Mouse (Mus musculus) CH12.LX (cell line): ENCODE data around the gene Mrgprf. TPM values are rescaled to one million over a fixed set of nuclear protein-coding genes. Genes with fewer than 3 reads are reported as not detected.

Experiments used
- DNase-seq: peaks from one replicate; pipeline ENCODE4 v3.0.0-alpha.2; 2013; ENCODE audit errors: extremely low read depth
- H3K27ac ChIP-seq: 2 replicates; pipeline ENCODE4 v1.5.1; 2012; ENCODE audit warnings: low read depth, mild to moderate bottlenecking, control low read depth, moderate library complexity; ENCODE audit not compliant: insufficient read depth
- H3K27me3 ChIP-seq: replicated peaks from 2 replicates; pipeline ENCODE3; 2012; ENCODE audit warnings: inconsistent platforms
- H3K36me3 ChIP-seq, 2 experiments: replicated peaks in 1 of 2; 2 replicates each; pipeline versions ENCODE3 to v1.6.1; 2012; ENCODE audit warnings: inconsistent platforms in 1 of 2, low read length in 1 of 2, mild to moderate bottlenecking in 1 of 2, mixed read lengths in 1 of 2, moderate library complexity in 1 of 2; ENCODE audit not compliant: control insufficient read depth in 1 of 2, insufficient read depth in 1 of 2
- H3K4me1 ChIP-seq, 2 experiments: 2 replicates each; pipeline ENCODE4 v1.6.1; 2012; ENCODE audit warnings: inconsistent platforms in 1 of 2, moderate library complexity in 1 of 2; ENCODE audit not compliant: insufficient read depth in 2 of 2, control insufficient read depth in 1 of 2
- H3K4me2 ChIP-seq: 2 replicates; pipeline ENCODE4 v1.6.1; 2012; ENCODE audit warnings: low read depth, mild to moderate bottlenecking, control low read depth; ENCODE audit not compliant: poor library complexity, insufficient read depth, severe bottlenecking
- H3K4me3 ChIP-seq, 3 experiments: fragments of 150-350 bp in 1 of 3; sonication (generic) in 1 of 3; replicated peaks in 1 of 3; 2 replicates each; pipeline versions ENCODE3 to v1.5.1; 2011 to 2012; ENCODE audit warnings: low read depth in 2 of 3, low read length in 2 of 3, mild to moderate bottlenecking in 2 of 3, moderate library complexity in 2 of 3, control low read depth in 1 of 3, improper control_type of control experiment in 1 of 3, inconsistent platforms in 1 of 3, mixed read lengths in 1 of 3; ENCODE audit not compliant: poor library complexity in 1 of 3
- H3K79me2 ChIP-seq: replicated peaks from 2 replicates; pipeline ENCODE4 v1.6.1; 2012; ENCODE audit warnings: mild to moderate bottlenecking, moderate library complexity; ENCODE audit not compliant: control insufficient read depth, poor library complexity, insufficient read depth, severe bottlenecking; ENCODE audit errors: extremely low read depth
- H3K9ac ChIP-seq: 2 replicates; pipeline ENCODE4 v1.6.1; 2012; ENCODE audit warnings: low read depth, mild to moderate bottlenecking, control low read depth, moderate library complexity; ENCODE audit not compliant: insufficient read depth
- H3K9me3 ChIP-seq: replicated peaks from 2 replicates; pipeline ENCODE3; 2012; ENCODE audit warnings: low read length, inconsistent platforms, mixed read lengths
- CHD1 ChIP-seq: IDR thresholded peaks from 2 replicates; pipeline ENCODE4 v1.6.1; 2012; ENCODE audit warnings: low read depth, low read length, improper control_type of control experiment, inconsistent platforms
- CHD2 ChIP-seq: IDR thresholded peaks from 2 replicates; pipeline ENCODE4 v1.6.1; 2011; ENCODE audit warnings: low read length, improper control_type of control experiment
- CTCF ChIP-seq, 2 experiments: IDR thresholded peaks in 1 of 2; conservative IDR thresholded peaks in 1 of 2; 2 replicates each; pipeline ENCODE4 v1.5.1; 2011 to 2012; ENCODE audit warnings: low read depth in 2 of 2, low read length in 2 of 2, improper control_type of control experiment in 1 of 2, inconsistent platforms in 1 of 2, mild to moderate bottlenecking in 1 of 2, moderate library complexity in 1 of 2
- E2F4 ChIP-seq: IDR thresholded peaks from 2 replicates; pipeline ENCODE4 v1.6.1; 2011; ENCODE audit warnings: low read depth, low read length, improper control_type of control experiment; ENCODE audit not compliant: insufficient replicate concordance
- ELF1 ChIP-seq: IDR thresholded peaks from 2 replicates; pipeline ENCODE4 v1.6.1; 2014; ENCODE audit warnings: low read depth, mild to moderate bottlenecking, inconsistent platforms, low read length, improper control_type of control experiment
- ETS1 ChIP-seq: conservative IDR thresholded peaks from 2 replicates; pipeline ENCODE4 v1.6.1; 2012; ENCODE audit warnings: low read depth, mild to moderate bottlenecking, inconsistent platforms, low read length, improper control_type of control experiment, moderate library complexity
- IRF4 ChIP-seq: IDR thresholded peaks from 2 replicates; pipeline ENCODE4 v1.6.1; 2014; ENCODE audit warnings: low read depth, mild to moderate bottlenecking, inconsistent platforms, low read length, improper control_type of control experiment
- KAT2A ChIP-seq: IDR thresholded peaks from 2 replicates; pipeline ENCODE4 v1.6.1; 2012; ENCODE audit warnings: low read length, improper control_type of control experiment, inconsistent platforms; ENCODE audit not compliant: insufficient replicate concordance
- MAFK ChIP-seq: IDR thresholded peaks from 2 replicates; pipeline ENCODE4 v1.6.1; 2011; ENCODE audit warnings: low read length, improper control_type of control experiment; ENCODE audit not compliant: insufficient replicate concordance
- MAX ChIP-seq: IDR thresholded peaks from 2 replicates; pipeline ENCODE4 v1.6.1; 2011; ENCODE audit warnings: low read length, improper control_type of control experiment
- MAZ ChIP-seq: IDR thresholded peaks from 2 replicates; pipeline ENCODE4 v1.6.1; 2012; ENCODE audit warnings: low read depth, mild to moderate bottlenecking, inconsistent platforms, low read length, improper control_type of control experiment, moderate library complexity
- MEF2A ChIP-seq: IDR thresholded peaks from 2 replicates; pipeline ENCODE4 v1.6.1; 2014; ENCODE audit warnings: low read depth, mild to moderate bottlenecking, inconsistent platforms, low read length, improper control_type of control experiment, borderline replicate concordance
- MXI1 ChIP-seq: IDR thresholded peaks from 2 replicates; pipeline ENCODE4 v1.6.1; 2011; ENCODE audit warnings: mild to moderate bottlenecking, low read depth, low read length, improper control_type of control experiment
- NELFE ChIP-seq: IDR thresholded peaks from 2 replicates; pipeline ENCODE4 v1.6.1; 2011; ENCODE audit warnings: low read depth, low read length, improper control_type of control experiment
- NRF1 ChIP-seq: IDR thresholded peaks from 2 replicates; pipeline ENCODE4 v1.6.1; 2014; ENCODE audit warnings: low read depth, mild to moderate bottlenecking, inconsistent platforms, low read length, improper control_type of control experiment, moderate library complexity
- POLR2AphosphoS2 ChIP-seq: IDR thresholded peaks from 2 replicates; pipeline ENCODE4 v1.6.1; 2011; ENCODE audit warnings: low read depth, low read length, improper control_type of control experiment
- TBP ChIP-seq: conservative IDR thresholded peaks from 2 replicates; pipeline ENCODE4 v1.6.1; 2011; ENCODE audit warnings: low read depth, low read length, improper control_type of control experiment
- USF1 ChIP-seq: IDR thresholded peaks from 2 replicates; pipeline ENCODE4 v1.6.1; 2014; ENCODE audit warnings: low read depth, mild to moderate bottlenecking, inconsistent platforms, low read length, improper control_type of control experiment
- ZKSCAN1 ChIP-seq: IDR thresholded peaks from 2 replicates; pipeline ENCODE4 v1.6.1; 2012; ENCODE audit warnings: low read depth, inconsistent platforms, low read length, improper control_type of control experiment, borderline replicate concordance
- dilution Hi-C: fragments of 300-500 bp; cut with MboI; formaldehyde crosslinking; loops from 2 replicates; pipeline ENCODE4 v1.14.3; 2020; ENCODE audit warnings: low sequenced_read_pairs; ENCODE audit not compliant: extremely low pct_unique_long_range_greater_than_20kb, extremely low pct_ligation_motif_present
- in situ Hi-C: fragments of 300-500 bp; cut with MboI; formaldehyde crosslinking; loops from 3 replicates; pipeline ENCODE4 v1.14.3; 2019; ENCODE audit warnings: low sequenced_read_pairs, low pct_ligation_motif_present, low pct_unique_long_range_greater_than_20kb, mixed read lengths
- polyA plus RNA-seq: library from polyadenylated mRNA; unstranded; fragments of >175 nt; gene quantifications from 2 replicates; pipeline ENCODE4 v1.2.1, GENCODE M21; 2012; ENCODE audit warnings: low read depth; ENCODE audit not compliant: insufficient read length
- total RNA-seq, 2 experiments: library from RNA; depleted of rRNA; stranded (reverse); fragments of 300-350 nt in 1 of 2; fragments of >200 nt in 1 of 2; gene quantifications; 2 replicates each; pipeline ENCODE4 v1.2.3; 2012 to 2014

The Mrgprf gene
- total and polyA plus RNA-seq, 3 experiments: not detected

- TF ChIP-seq IRF4: no peak
- TF ChIP-seq MAZ: no peak
- no peak for TF ChIP-seq NELFE
- no peaks in the 10 kb centered on the region for H3K36me3 ChIP-seq
- no peaks in the 10 kb centered on the region for H3K9me3 ChIP-seq
- no peak for DNase-seq
- H3K79me2 ChIP-seq: no peaks in the 10 kb centered on the region
- no peak overlapping the region for H3K4me3 ChIP-seq
- peaks cover 87% of the 10 kb centered on the region for H3K27me3 ChIP-seq
- in situ Hi-C loops (no loop called here), dilution Hi-C loops (no loop called here)
- no peaks in the 10 kb centered on the region for H3K4me1 ChIP-seq
- no peak overlapping the region for H3K4me2 ChIP-seq
- H3K9ac ChIP-seq: no peak overlapping the region
- no peak overlapping the region for H3K27ac ChIP-seq
Observed at GRCm38 (mm10) chr7:145301341-145302005, 845 bp downstream of the Mrgprf start.

GRCm38 (mm10) chr7:145302488-145303285 lies 2.1 kb downstream of the Mrgprf start:
- no peak overlapping the region for H3K9ac ChIP-seq
- no peaks in the 10 kb centered on the region for H3K36me3 ChIP-seq
- H3K9me3 ChIP-seq: no peaks in the 10 kb centered on the region
- DNase-seq: no peak
- no peaks in the 10 kb centered on the region for H3K4me1 ChIP-seq
- no peaks in the 10 kb centered on the region for H3K79me2 ChIP-seq
- dilution Hi-C loops (no loop called here), in situ Hi-C loops (no loop called here)
- H3K4me2 ChIP-seq: no peak overlapping the region
- no peak overlapping the region for H3K4me3 ChIP-seq
- TF ChIP-seq CTCF (conservative IDR thresholded peaks at IDR 0.05 in 1 of 2, IDR thresholded peaks at IDR 0.05 in 1 of 2; ENCODE audit: low read depth in 2 of 2, low read length in 2 of 2): no peak
- no peak for TF ChIP-seq ETS1
- no peak for TF ChIP-seq NELFE
- TF ChIP-seq TBP: no peak
- TF ChIP-seq MAX: no peak
- no peak for TF ChIP-seq CHD1
- no peak for TF ChIP-seq CHD2
- no peak for TF ChIP-seq ELF1
- no peak for TF ChIP-seq POLR2AphosphoS2
- H3K27me3 ChIP-seq: peaks cover 86% of the 10 kb centered on the region
- no peak overlapping the region for H3K27ac ChIP-seq

- TF ChIP-seq CHD1 (no peak), MXI1 (no peak), MEF2A (no peak), ZKSCAN1 (no peak), MAX (no peak), NRF1 (no peak), USF1 (no peak), CTCF (conservative IDR thresholded peaks at IDR 0.05 in 1 of 2, IDR thresholded peaks at IDR 0.05 in 1 of 2; ENCODE audit: low read depth in 2 of 2, low read length in 2 of 2) (no peak), MAFK (no peak), KAT2A (no peak), E2F4 (no peak)
- dilution Hi-C loops (no loop called here), in situ Hi-C loops (no loop called here)
- no peak for DNase-seq
- Histone ChIP-seq H3K27ac (no peak overlapping the region), H3K36me3 (no peaks in the 10 kb centered on the region), H3K4me1 (no peaks in the 10 kb centered on the region), H3K9me3 (no peaks in the 10 kb centered on the region), H3K79me2 (no peaks in the 10 kb centered on the region), H3K27me3 (peaks cover 94% of the 10 kb centered on the region), H3K9ac (no peak overlapping the region), H3K4me3 (no peak overlapping the region), H3K4me2 (no peak overlapping the region)
Observed at GRCm38 (mm10) chr7:145304153-145304552, 3.5 kb downstream of the Mrgprf start.
